Mouse (Mus musculus) lung, embryonic 16.5 days (tissue): ENCODE data around the gene Tamm41. TPM values are rescaled to one million over a fixed set of nuclear protein-coding genes. Genes with fewer than 3 reads are reported as not detected.

ENCODE experiments used
- ATAC-seq: fragments of 200-750 bp; cut with Nextera tagmentation; 2 replicates; pipeline ENCODE4 v1.8.0; 2017; ENCODE audit warnings: low read depth, mild to moderate bottlenecking, moderate library complexity
- H3K27ac ChIP-seq: fragments of 300-500 bp; sonication (generic); 2 replicates; pipeline ENCODE4 v1.5.1; 2014; ENCODE audit warnings: mild to moderate bottlenecking, control low read depth, low read length
- H3K27me3 ChIP-seq: fragments of 300-500 bp; sonication (generic); 2 replicates; pipeline ENCODE4 v1.6.1; 2014; ENCODE audit warnings: low read depth, low read length, mixed read lengths; ENCODE audit not compliant: control insufficient read depth, insufficient read depth
- H3K36me3 ChIP-seq: fragments of 300-500 bp; sonication (generic); 2 replicates; pipeline ENCODE4 v1.6.1; 2014; ENCODE audit warnings: low read length; ENCODE audit not compliant: control insufficient read depth, insufficient read depth
- H3K4me1 ChIP-seq: fragments of 300-500 bp; sonication (generic); replicated peaks from 2 replicates; pipeline ENCODE4 v1.6.1; 2014; ENCODE audit warnings: low read length, mixed read lengths; ENCODE audit not compliant: control insufficient read depth, insufficient read depth
- H3K4me2 ChIP-seq: fragments of 300-500 bp; sonication (generic); 2 replicates; pipeline ENCODE4 v1.6.1; 2014; ENCODE audit warnings: low read depth, low read length, control low read depth
- H3K4me3 ChIP-seq: fragments of 300-500 bp; sonication (generic); 2 replicates; pipeline ENCODE4 v1.5.1; 2014; ENCODE audit warnings: mild to moderate bottlenecking, low read length, control low read depth
- H3K9ac ChIP-seq: fragments of 300-500 bp; sonication (generic); 2 replicates; pipeline ENCODE4 v1.6.1; 2014; ENCODE audit warnings: low read length, control low read depth
- H3K9me3 ChIP-seq: fragments of 300-500 bp; sonication (generic); 2 replicates; pipeline ENCODE4 v1.6.1; 2016; ENCODE audit warnings: low read length; ENCODE audit not compliant: control insufficient read depth
- whole genome bisulfite sequencing: fragments of 180-500 bp; shearing (Covaris S2); extraction: QIAGEN DNeasy Blood & Tissue Kit; methylation state at CpG from one replicate; pipeline ENCODE4 v1.1.7; 2014; 5-methylcytosine and 5-hydroxymethylcytosine counted together
- polyA plus RNA-seq: library from polyadenylated mRNA; unstranded; fragments of >200 nt; fragmentation: Nextera tagmentation; extraction: Ambion mirVana; gene quantifications from 2 replicates; pipeline ENCODE4 v1.2.1, GENCODE M21; 2015

Tamm41 gene
- polyA plus RNA-seq, 1 experiment from 2014 or later, result 52.4 TPM

- H3K27ac ChIP-seq, result no peak overlapping the region
- ATAC-seq, result peak; percentile 61
- 69% methylated on average over 6 of the region's 6 CpGs for WGBS
- no peak overlapping the region for H3K4me3 ChIP-seq
- H3K27me3 ChIP-seq, result no peaks in the 10 kb centered on the region
- H3K4me1 ChIP-seq, result no peaks in the 10 kb centered on the region
- no peak overlapping the region for H3K4me2 ChIP-seq
- H3K9me3 ChIP-seq, result no peaks in the 10 kb centered on the region
- H3K36me3 ChIP-seq, result 0 out of 2 replicates have a peak, but pooled peaks cover 2% of the 10 kb centered on the region
- no peak overlapping the region for H3K9ac ChIP-seq
These were observed 30.7 kb downstream of the Tamm41 start for GRCm38 (mm10) chr6:115006948-115007347.

GRCm38 (mm10) chr6:115006065-115006464, 31.6 kb downstream of the Tamm41 start:
- Histone ChIP-seq H3K4me3 (no peak overlapping the region), H3K36me3 (0 out of 2 replicates have a peak, but pooled peaks cover 2% of the 10 kb centered on the region), H3K4me2 (no peak overlapping the region), H3K4me1 (no peaks in the 10 kb centered on the region), H3K27me3 (no peaks in the 10 kb centered on the region), H3K27ac (no peak overlapping the region), H3K9ac (no peak overlapping the region), H3K9me3 (no peaks in the 10 kb centered on the region)
- WGBS, result 70% methylated on average over 3 of the region's 3 CpGs
- no peak for ATAC-seq

- no peaks in the 10 kb centered on the region for H3K9me3 ChIP-seq
- H3K4me1 ChIP-seq, result no peaks in the 10 kb centered on the region
- 0 out of 2 replicates have a peak, but pooled peaks cover 2% of the 10 kb centered on the region for H3K36me3 ChIP-seq
- H3K27me3 ChIP-seq, result no peaks in the 10 kb centered on the region
- no peak overlapping the region for H3K27ac ChIP-seq
- no peak overlapping the region for H3K9ac ChIP-seq
- 83% methylated on average over 8 of the region's 8 CpGs for WGBS
- ATAC-seq, result no peak
- no peak overlapping the region for H3K4me3 ChIP-seq
- no peak overlapping the region for H3K4me2 ChIP-seq
These were observed 32.3 kb downstream of the Tamm41 start for GRCm38 (mm10) chr6:115005351-115005890.

GRCm38 (mm10) chr6:115004636-115005035, 33.0 kb downstream of the Tamm41 start:
- Histone ChIP-seq H3K4me3 (no peak overlapping the region), H3K36me3 (0 out of 2 replicates have a peak, but pooled peaks cover 2% of the 10 kb centered on the region), H3K4me2 (no peak overlapping the region), H3K27ac (no peak overlapping the region), H3K9ac (no peak overlapping the region), H3K9me3 (no peaks in the 10 kb centered on the region), H3K27me3 (no peaks in the 10 kb centered on the region), H3K4me1 (no peaks in the 10 kb centered on the region)
- 86% methylated on average over 8 of the region's 8 CpGs for WGBS
- no peak for ATAC-seq

GRCm38 (mm10) chr6:114998374-114999031, 39.2 kb downstream of the Tamm41 start:
- Histone ChIP-seq H3K4me2 (no peak overlapping the region), H3K4me3 (no peak overlapping the region), H3K36me3 (no peaks in the 10 kb centered on the region), H3K27me3 (no peaks in the 10 kb centered on the region), H3K9me3 (no peaks in the 10 kb centered on the region), H3K4me1 (peaks cover 6% of the 10 kb centered on the region; the same call in 1 of the 2 replicates), H3K9ac (no peak overlapping the region), H3K27ac (no peak overlapping the region)
- WGBS, result 52% methylated on average over 16 of the region's 16 CpGs
- ATAC-seq, result no peak

GRCm38 (mm10) chr6:114997471-114997870, 40.2 kb downstream of the Tamm41 start:
- no peaks in the 10 kb centered on the region for H3K27me3 ChIP-seq
- no peak overlapping the region for H3K27ac ChIP-seq
- WGBS, result 32% methylated on average over 5 of the region's 5 CpGs
- H3K4me1 ChIP-seq, result peaks cover 6% of the 10 kb centered on the region; the same call in 1 of the 2 replicates
- H3K9ac ChIP-seq, result no peak overlapping the region
- H3K9me3 ChIP-seq, result no peaks in the 10 kb centered on the region
- ATAC-seq, result peak; percentile 43; the same call in 1 of the 2 replicates
- no peaks in the 10 kb centered on the region for H3K36me3 ChIP-seq
- no peak overlapping the region for H3K4me2 ChIP-seq
- H3K4me3 ChIP-seq, result no peak overlapping the region

GRCm38 (mm10) chr6:114996910-114997309, 40.8 kb downstream of the Tamm41 start:
- Histone ChIP-seq H3K9ac (no peak overlapping the region), H3K27ac (no peak overlapping the region), H3K36me3 (no peaks in the 10 kb centered on the region), H3K4me2 (no peak overlapping the region), H3K4me1 (peaks cover 6% of the 10 kb centered on the region; the same call in 1 of the 2 replicates), H3K9me3 (no peaks in the 10 kb centered on the region), H3K27me3 (no peaks in the 10 kb centered on the region), H3K4me3 (no peak overlapping the region)
- no peak for ATAC-seq
- 63% methylated on average over 5 of the region's 5 CpGs for WGBS

- WGBS, result 68% methylated on average over 5 of the region's 5 CpGs
- H3K9me3 ChIP-seq, result no peaks in the 10 kb centered on the region
- no peak for ATAC-seq
- H3K27me3 ChIP-seq, result no peaks in the 10 kb centered on the region
- no peak overlapping the region for H3K4me2 ChIP-seq
- no peak overlapping the region for H3K4me3 ChIP-seq
- no peak overlapping the region for H3K27ac ChIP-seq
- no peak overlapping the region for H3K9ac ChIP-seq
- H3K4me1 ChIP-seq, result peaks cover 10% of the 10 kb centered on the region; the same call in 1 of the 2 replicates
- no peaks in the 10 kb centered on the region for H3K36me3 ChIP-seq
These were observed 43.6 kb downstream of the Tamm41 start for GRCm38 (mm10) chr6:114994079-114994478.

- 53% methylated on average over 8 of the region's 8 CpGs for WGBS
- H3K4me2 ChIP-seq, result no peak overlapping the region
- no peak overlapping the region for H3K27ac ChIP-seq
- no peak overlapping the region for H3K4me3 ChIP-seq
- H3K27me3 ChIP-seq, result no peaks in the 10 kb centered on the region
- H3K9ac ChIP-seq, result no peak overlapping the region; the same call in 1 of the 2 replicates
- no peak for ATAC-seq
- H3K4me1 ChIP-seq, result peaks cover 10% of the 10 kb centered on the region; the same call in 1 of the 2 replicates
- no peaks in the 10 kb centered on the region for H3K36me3 ChIP-seq
- H3K9me3 ChIP-seq, result no peaks in the 10 kb centered on the region
These were observed 44.0 kb downstream of the Tamm41 start for GRCm38 (mm10) chr6:114993659-114994058.
